Mouse (Mus musculus) G1E (cell line): ENCODE measurements around the gene Pcbp3. TPM values are rescaled to one million over a fixed set of nuclear protein-coding genes. Genes with fewer than 3 reads are reported as not detected.

Experiments used
- ATAC-seq: 2 replicates; pipeline ENCODE4 v1.8.0; 2016; ENCODE audit warnings: mild to moderate bottlenecking; ENCODE audit not compliant: insufficient number of reproducible peaks, poor library complexity, low FRiP score, severe bottlenecking; ENCODE audit errors: extremely low read depth
- DNase-seq: peaks from one replicate; pipeline ENCODE4 v3.0.0; 2012; ENCODE audit warnings: low spot score
- H3K27me3 ChIP-seq: 2 replicates; pipeline ENCODE4 v1.6.1; 2012; ENCODE audit warnings: mild to moderate bottlenecking, low read length, inconsistent platforms; ENCODE audit not compliant: insufficient read depth
- H3K36me3 ChIP-seq: replicated peaks from 2 replicates; pipeline ENCODE3; 2012; ENCODE audit warnings: mild to moderate bottlenecking, inconsistent platforms
- H3K4me1 ChIP-seq: 2 replicates; pipeline ENCODE4 v1.6.1; 2012; ENCODE audit warnings: low read depth, low read length, inconsistent platforms, mixed read lengths; ENCODE audit not compliant: insufficient read depth
- H3K4me3 ChIP-seq: 2 replicates; pipeline ENCODE4 v1.5.1; 2012; ENCODE audit warnings: low read depth, mild to moderate bottlenecking, inconsistent platforms, low read length, moderate library complexity, mixed read lengths
- H3K9me3 ChIP-seq: replicated peaks from 2 replicates; pipeline ENCODE4 v1.6.1; 2012; ENCODE audit warnings: inconsistent platforms
- CTCF ChIP-seq: IDR thresholded peaks from 2 replicates; pipeline ENCODE4 v1.5.1; 2012; ENCODE audit warnings: low read depth, low read length, inconsistent platforms, mixed read lengths
- GATA1 ChIP-seq: IDR thresholded peaks from 2 replicates; pipeline ENCODE4 v1.6.1; 2012; ENCODE audit warnings: borderline replicate concordance, low read length, inconsistent platforms, mixed read lengths
- GATA2 ChIP-seq: IDR thresholded peaks from 2 replicates; pipeline ENCODE4 v1.6.1; 2012; ENCODE audit warnings: low read depth, low read length, inconsistent platforms, borderline replicate concordance
- POLR2AphosphoS5 ChIP-seq: IDR thresholded peaks from 2 replicates; pipeline ENCODE4 v1.6.1; 2012; ENCODE audit warnings: low read depth, low read length, inconsistent platforms; ENCODE audit not compliant: insufficient replicate concordance
- TAL1 ChIP-seq: conservative IDR thresholded peaks from 2 replicates; pipeline ENCODE4 v1.6.1; 2012; ENCODE audit warnings: low read depth, low read length, inconsistent platforms, mixed read lengths
- polyA plus RNA-seq: library from polyadenylated mRNA; stranded (reverse); fragments of >175 nt; gene quantifications from 2 replicates; pipeline ENCODE4 v1.2.3, GENCODE M21; 2012
- total RNA-seq, 2 experiments: library from RNA; stranded (forward) in 1 of 2; stranded (reverse) in 1 of 2; fragments of 200-1000 nt in 1 of 2; fragments of >200 nt in 1 of 2; fragmentation: Nextera tagmentation in 1 of 2; gene quantifications; 2 replicates each; pipeline ENCODE4 v1.2.3; 2014 to 2017

The Pcbp3 gene
- total and polyA plus RNA-seq, 3 experiments = not detected

DNA sequence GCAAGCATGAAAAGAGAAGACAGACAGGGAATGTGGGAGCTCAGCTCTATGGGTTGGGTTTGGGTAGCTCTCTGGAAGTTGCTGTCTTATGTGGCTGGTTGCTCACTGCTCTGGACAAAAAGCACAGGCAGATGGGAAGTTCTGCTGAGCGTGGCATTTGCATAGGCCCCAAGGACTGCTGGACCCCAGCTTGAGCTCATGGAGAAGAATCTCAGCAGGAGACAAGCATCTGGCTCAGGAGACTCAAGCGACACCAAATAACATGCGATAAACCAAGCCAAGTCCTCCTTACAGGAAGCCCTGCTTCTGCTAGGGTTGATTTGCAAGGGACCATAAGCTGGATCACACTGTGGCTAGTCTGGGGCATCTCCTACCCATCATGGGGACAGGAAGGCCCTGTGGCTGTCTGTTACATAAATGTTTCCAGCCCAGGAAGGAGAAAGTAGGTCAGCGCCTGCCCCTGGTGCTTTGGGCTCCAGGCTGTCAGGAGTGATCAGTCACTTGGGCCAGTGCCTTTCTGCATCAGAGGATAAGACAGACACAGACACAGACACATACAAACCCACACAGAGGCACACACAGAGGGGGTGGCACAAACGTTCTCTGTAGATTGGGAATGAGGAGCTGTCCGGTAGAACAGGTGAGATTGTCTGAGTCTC, 159.7 kb downstream of the Pcbp3 start:
- ATAC-seq (no peak), DNase-seq (no peak)
- H3K4me3 ChIP-seq = no peak overlapping the region
- no peaks in the 10 kb centered on the region for H3K4me1 ChIP-seq
- 0 out of 2 replicates have a peak, but pooled peaks cover 4% of the 10 kb centered on the region for H3K27me3 ChIP-seq
- no peak for TF ChIP-seq TAL1
- no peak for TF ChIP-seq GATA2
- no peak for TF ChIP-seq CTCF
- TF ChIP-seq POLR2AphosphoS5 = no peak
- no peak for TF ChIP-seq GATA1
- no peaks in the 10 kb centered on the region for H3K36me3 ChIP-seq
- no peaks in the 10 kb centered on the region for H3K9me3 ChIP-seq

GRCm38 (mm10) chr10:76801237-76801641, 160.4 kb downstream of the Pcbp3 start:
- no peaks in the 10 kb centered on the region for H3K9me3 ChIP-seq
- no peak for DNase-seq
- H3K36me3 ChIP-seq = no peaks in the 10 kb centered on the region
- ATAC-seq = no peak
- H3K4me3 ChIP-seq = no peak overlapping the region
- no peaks in the 10 kb centered on the region for H3K4me1 ChIP-seq
- TF ChIP-seq TAL1 (no peak), POLR2AphosphoS5 (no peak), GATA1 (no peak), CTCF (no peak), GATA2 (no peak)
- 0 out of 2 replicates have a peak, but pooled peaks cover 2% of the 10 kb centered on the region for H3K27me3 ChIP-seq

GRCm38 (mm10) chr10:76798751-76799585, 162.7 kb downstream of the Pcbp3 start:
- no peaks in the 10 kb centered on the region for H3K9me3 ChIP-seq
- no peaks in the 10 kb centered on the region for H3K4me1 ChIP-seq
- no peak overlapping the region for H3K4me3 ChIP-seq
- TF ChIP-seq CTCF (no peak), POLR2AphosphoS5 (no peak), TAL1 (no peak), GATA1 (no peak), GATA2 (no peak)
- no peaks in the 10 kb centered on the region for H3K27me3 ChIP-seq
- no peak for DNase-seq
- H3K36me3 ChIP-seq = no peaks in the 10 kb centered on the region
- no peak for ATAC-seq

DNA sequence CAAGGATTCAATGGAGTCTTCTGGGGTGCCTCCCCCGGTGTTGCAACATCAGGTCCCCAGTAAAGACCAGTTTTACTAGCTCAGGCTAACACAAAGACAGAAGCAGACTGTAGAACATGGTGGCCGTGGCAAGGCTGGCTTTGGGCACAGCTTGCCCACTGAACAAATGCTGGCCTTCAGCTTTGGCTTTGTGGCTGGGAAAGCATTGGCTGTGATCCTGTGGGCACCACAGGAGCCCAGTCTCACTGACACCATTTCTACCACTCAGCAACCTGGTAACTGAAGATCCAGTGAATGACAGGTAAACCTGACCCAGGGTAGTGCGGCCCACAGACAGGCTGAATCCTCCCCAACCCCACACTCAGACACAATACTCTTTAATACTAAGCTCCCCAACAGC, 167.6 kb downstream of the Pcbp3 start:
- Histone ChIP-seq H3K27me3 (peaks cover 3% of the 10 kb centered on the region; the same call in 1 of the 2 replicates), H3K36me3 (no peaks in the 10 kb centered on the region), H3K9me3 (no peaks in the 10 kb centered on the region), H3K4me3 (no peak overlapping the region), H3K4me1 (no peaks in the 10 kb centered on the region)
- DNase-seq (no peak), ATAC-seq (no peak)
- TF ChIP-seq GATA2 = no peak
- no peak for TF ChIP-seq CTCF
- TF ChIP-seq POLR2AphosphoS5 = no peak
- TF ChIP-seq TAL1 = no peak
- no peak for TF ChIP-seq GATA1

- Histone ChIP-seq H3K9me3 (no peaks in the 10 kb centered on the region), H3K4me3 (no peak overlapping the region), H3K27me3 (peaks cover 5% of the 10 kb centered on the region), H3K4me1 (no peaks in the 10 kb centered on the region), H3K36me3 (no peaks in the 10 kb centered on the region)
- DNase-seq = peak; percentile 6
- no peak for ATAC-seq
- no peak for TF ChIP-seq POLR2AphosphoS5
- no peak for TF ChIP-seq GATA1
- peak; percentile 41 for TF ChIP-seq CTCF
- TF ChIP-seq TAL1 = no peak
- no peak for TF ChIP-seq GATA2
Observed at GRCm38 (mm10) chr10:76791475-76791874, 170.2 kb downstream of the Pcbp3 start.

DNA sequence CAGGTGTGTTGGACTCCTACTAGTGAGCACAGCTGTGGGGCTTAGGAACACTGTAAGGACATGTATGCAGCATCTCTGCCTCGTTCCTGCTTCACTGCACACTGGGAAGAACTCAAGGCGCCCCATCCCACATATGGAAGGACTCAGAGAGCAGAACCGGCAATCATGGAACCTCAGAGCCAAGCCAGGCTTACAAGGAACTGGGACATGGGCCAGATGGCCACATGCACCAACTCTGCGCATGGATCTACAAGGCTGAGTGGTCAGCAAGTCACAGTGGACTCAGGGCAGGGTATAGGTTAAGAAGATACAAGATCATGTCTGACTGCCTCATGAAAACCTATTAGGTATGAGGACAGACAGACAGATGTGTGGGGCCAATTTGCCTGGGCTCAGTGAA, 171.8 kb downstream of the Pcbp3 start:
- Histone ChIP-seq H3K4me3 (no peak overlapping the region), H3K27me3 (peaks cover 5% of the 10 kb centered on the region), H3K9me3 (no peaks in the 10 kb centered on the region), H3K36me3 (no peaks in the 10 kb centered on the region), H3K4me1 (no peaks in the 10 kb centered on the region)
- DNase-seq (no peak), ATAC-seq (no peak)
- TF ChIP-seq TAL1 (no peak), GATA1 (no peak), POLR2AphosphoS5 (no peak)
